Mouse (Mus musculus) testis, postnatal 10 days (tissue): ENCODE measurements around the gene Polr2i.
A peak's percentile ranks its signal among the peaks of the same experiment; 100 is the strongest.

Experiments
- DNase-seq: peaks from one replicate; pipeline ENCODE4 v3.0.0; 2021; ENCODE audit warnings: low spot score

Gene Polr2i

GRCm38 (mm10) chr7:30265935-30266334 is 34.2 kb downstream of the Polr2i start:
- DNase-seq: no peak

GRCm38 (mm10) chr7:30266780-30267179 is 35.0 kb downstream of the Polr2i start:
- no peak for DNase-seq

GRCm38 (mm10) chr7:30269641-30270040 is 37.9 kb downstream of the Polr2i start:
- DNase-seq: no peak

- no peak for DNase-seq
Observed at GRCm38 (mm10) chr7:30274383-30274782, 42.6 kb downstream of the Polr2i start.

GRCm38 (mm10) chr7:30278911-30279310 is 47.2 kb downstream of the Polr2i start:
- no peak for DNase-seq

- DNase-seq: no peak
Observed at GRCm38 (mm10) chr7:30279536-30279935, 47.8 kb downstream of the Polr2i start.

GRCm38 (mm10) chr7:30279951-30280669 is 48.4 kb downstream of the Polr2i start, which contains the start of the genes Thap8 and Wdr62:
Gene Thap8, plus strand, starts transcription at chr7:30280094.
Gene Wdr62, minus strand, starts transcription at chr7:30280419.
- peak; percentile 93 for DNase-seq

GRCm38 (mm10) chr7:30280670-30281138 is 49.0 kb downstream of the Polr2i start:
- DNase-seq: peak; percentile 87

GRCm38 (mm10) chr7:30281522-30281921 is 49.8 kb downstream of the Polr2i start:
- no peak for DNase-seq

- DNase-seq: no peak
Observed at GRCm38 (mm10) chr7:30282740-30283139, 51.0 kb downstream of the Polr2i start.
